Mouse (Mus musculus) liver, embryonic 11.5 days (tissue): ENCODE results near the gene Rbm24. TPM values are rescaled to one million over a fixed set of nuclear protein-coding genes. Genes with fewer than 3 reads are reported as not detected.

Experiments used
- ATAC-seq: fragments of 200-750 bp; cut with Nextera tagmentation; replicated peaks from 2 replicates; pipeline ENCODE4 v1.8.0; 2017; ENCODE audit warnings: moderate number of reproducible peaks, mild to moderate bottlenecking, moderate TSS enrichment, moderate library complexity; ENCODE audit not compliant: low FRiP score
- DNase-seq: peaks from one replicate; pipeline ENCODE4 v3.0.0-alpha.2; 2017; ENCODE audit warnings: low spot score
- H3K27ac ChIP-seq: fragments of 300-500 bp; sonication (generic); 2 replicates; pipeline ENCODE4 v1.5.1; 2014; ENCODE audit warnings: mild to moderate bottlenecking, low read depth, low read length, control low read depth
- H3K27me3 ChIP-seq: fragments of 300-500 bp; sonication (generic); replicated peaks from 2 replicates; pipeline ENCODE4 v1.6.1; 2014; ENCODE audit warnings: low read length, mixed read lengths; ENCODE audit not compliant: control insufficient read depth, insufficient read depth
- H3K36me3 ChIP-seq: fragments of 300-500 bp; sonication (generic); 2 replicates; pipeline ENCODE4 v1.6.1; 2014; ENCODE audit warnings: mild to moderate bottlenecking, low read length, moderate library complexity, mixed read lengths; ENCODE audit not compliant: control insufficient read depth, insufficient read depth
- H3K4me1 ChIP-seq: fragments of 300-500 bp; sonication (generic); replicated peaks from 2 replicates; pipeline ENCODE4 v1.6.1; 2014; ENCODE audit warnings: low read length, mixed read lengths; ENCODE audit not compliant: control insufficient read depth, insufficient read depth
- H3K4me2 ChIP-seq: fragments of 300-500 bp; sonication (generic); 2 replicates; pipeline ENCODE4 v1.6.1; 2014; ENCODE audit warnings: mild to moderate bottlenecking, control low read depth, moderate library complexity
- H3K4me3 ChIP-seq: fragments of 300-500 bp; sonication (generic); 2 replicates; pipeline ENCODE4 v1.5.1; 2014; ENCODE audit warnings: low read depth, low read length, control low read depth
- H3K9ac ChIP-seq: fragments of 300-500 bp; sonication (generic); 2 replicates; pipeline ENCODE4 v1.6.1; 2014; ENCODE audit warnings: low read depth, low read length, control low read depth
- H3K9me3 ChIP-seq: fragments of 300-500 bp; sonication (generic); 2 replicates; pipeline ENCODE4 v1.6.1; 2016; ENCODE audit warnings: low read length, inconsistent platforms, mixed read lengths; ENCODE audit not compliant: control insufficient read depth
- WGBS: fragments of 180-500 bp; shearing (Covaris S2); extraction: QIAGEN DNeasy Blood & Tissue Kit; methylation state at CpG from one replicate; pipeline ENCODE4 v1.1.7; 2014; 5-methylcytosine and 5-hydroxymethylcytosine counted together
- polyA plus RNA-seq: library from polyadenylated mRNA; unstranded; fragments of >200 nt; fragmentation: Nextera tagmentation; extraction: Ambion mirVana; gene quantifications from 2 replicates; pipeline ENCODE4 v1.2.1, GENCODE M21; 2014

Gene Rbm24
- polyA plus RNA-seq, 1 experiment from 2014 or later, result 1.1 TPM

- ATAC-seq, result no peak
- H3K27me3 ChIP-seq, result no peaks in the 10 kb centered on the region
- no peak overlapping the region for H3K4me2 ChIP-seq
- H3K27ac ChIP-seq, result no peak overlapping the region
- WGBS, result 55% methylated on average over 4 of the region's 4 CpGs
- no peaks in the 10 kb centered on the region for H3K4me1 ChIP-seq
- no peaks in the 10 kb centered on the region for H3K9me3 ChIP-seq
- DNase-seq, result no peak
- no peaks in the 10 kb centered on the region for H3K36me3 ChIP-seq
- no peak overlapping the region for H3K9ac ChIP-seq
- no peak overlapping the region for H3K4me3 ChIP-seq
These were observed 31.7 kb downstream of the Rbm24 start for GRCm38 (mm10) chr13:46449955-46450354.

GRCm38 (mm10) chr13:46450623-46451022 lies 32.4 kb downstream of the Rbm24 start:
- H3K9me3 ChIP-seq, result no peaks in the 10 kb centered on the region
- H3K4me2 ChIP-seq, result no peak overlapping the region
- DNase-seq, result no peak
- no peak overlapping the region for H3K4me3 ChIP-seq
- no peak for ATAC-seq
- WGBS, result 78% methylated on average over 7 of the region's 7 CpGs
- H3K36me3 ChIP-seq, result no peaks in the 10 kb centered on the region
- H3K4me1 ChIP-seq, result no peaks in the 10 kb centered on the region
- no peaks in the 10 kb centered on the region for H3K27me3 ChIP-seq
- no peak overlapping the region for H3K27ac ChIP-seq
- no peak overlapping the region for H3K9ac ChIP-seq

- Histone ChIP-seq H3K9ac (no peak overlapping the region), H3K4me2 (no peak overlapping the region), H3K4me1 (no peaks in the 10 kb centered on the region), H3K4me3 (no peak overlapping the region), H3K27ac (no peak overlapping the region), H3K27me3 (no peaks in the 10 kb centered on the region), H3K9me3 (no peaks in the 10 kb centered on the region), H3K36me3 (no peaks in the 10 kb centered on the region)
- 71% methylated on average over 3 of the region's 3 CpGs for WGBS
- DNase-seq (no peak), ATAC-seq (no peak)
These were observed 33.3 kb downstream of the Rbm24 start for GRCm38 (mm10) chr13:46451548-46451947.

- ATAC-seq (no peak), DNase-seq (no peak)
- 88% methylated on average over 10 of the region's 10 CpGs for WGBS
- H3K27ac ChIP-seq, result no peak overlapping the region
- no peak overlapping the region for H3K4me3 ChIP-seq
- H3K9me3 ChIP-seq, result no peaks in the 10 kb centered on the region
- H3K27me3 ChIP-seq, result no peaks in the 10 kb centered on the region
- H3K36me3 ChIP-seq, result no peaks in the 10 kb centered on the region
- no peak overlapping the region for H3K4me2 ChIP-seq
- H3K4me1 ChIP-seq, result no peaks in the 10 kb centered on the region
- no peak overlapping the region for H3K9ac ChIP-seq
These were observed 41.3 kb downstream of the Rbm24 start for GRCm38 (mm10) chr13:46459546-46459945.

- Histone ChIP-seq H3K9ac (no peak overlapping the region), H3K4me2 (no peak overlapping the region), H3K9me3 (no peaks in the 10 kb centered on the region), H3K36me3 (no peaks in the 10 kb centered on the region), H3K4me1 (no peaks in the 10 kb centered on the region), H3K27ac (no peak overlapping the region), H3K4me3 (no peak overlapping the region), H3K27me3 (no peaks in the 10 kb centered on the region)
- WGBS, result 87% methylated on average over 4 of the region's 4 CpGs
- no peak for DNase-seq
- ATAC-seq, result no peak
These were observed 44.0 kb downstream of the Rbm24 start for GRCm38 (mm10) chr13:46462280-46462679.

GRCm38 (mm10) chr13:46463764-46464163 lies 45.5 kb downstream of the Rbm24 start:
- Histone ChIP-seq H3K36me3 (no peaks in the 10 kb centered on the region), H3K27me3 (no peaks in the 10 kb centered on the region), H3K4me1 (no peaks in the 10 kb centered on the region), H3K4me3 (no peak overlapping the region), H3K9me3 (no peaks in the 10 kb centered on the region), H3K9ac (no peak overlapping the region), H3K4me2 (no peak overlapping the region), H3K27ac (no peak overlapping the region)
- ATAC-seq (no peak), DNase-seq (no peak)
- WGBS, result 58% methylated on average over 3 of the region's 3 CpGs

- no peak overlapping the region for H3K9ac ChIP-seq
- WGBS, result 46% methylated on average over 8 of the region's 8 CpGs
- H3K4me3 ChIP-seq, result no peak overlapping the region
- DNase-seq (no peak), ATAC-seq (no peak)
- H3K4me2 ChIP-seq, result no peak overlapping the region
- no peaks in the 10 kb centered on the region for H3K9me3 ChIP-seq
- no peaks in the 10 kb centered on the region for H3K27me3 ChIP-seq
- H3K27ac ChIP-seq, result no peak overlapping the region
- no peaks in the 10 kb centered on the region for H3K4me1 ChIP-seq
- no peaks in the 10 kb centered on the region for H3K36me3 ChIP-seq
These were observed 50.0 kb downstream of the Rbm24 start for GRCm38 (mm10) chr13:46468251-46468650.

GRCm38 (mm10) chr13:46469536-46469935 lies 51.3 kb downstream of the Rbm24 start:
- Histone ChIP-seq H3K9me3 (no peaks in the 10 kb centered on the region), H3K4me3 (no peak overlapping the region), H3K9ac (no peak overlapping the region), H3K27me3 (no peaks in the 10 kb centered on the region), H3K4me1 (no peaks in the 10 kb centered on the region), H3K27ac (no peak overlapping the region), H3K4me2 (no peak overlapping the region), H3K36me3 (no peaks in the 10 kb centered on the region)
- ATAC-seq, result no peak
- 87% methylated on average over 2 of the region's 2 CpGs for WGBS
- no peak for DNase-seq
